In the genomic region with DNA sequence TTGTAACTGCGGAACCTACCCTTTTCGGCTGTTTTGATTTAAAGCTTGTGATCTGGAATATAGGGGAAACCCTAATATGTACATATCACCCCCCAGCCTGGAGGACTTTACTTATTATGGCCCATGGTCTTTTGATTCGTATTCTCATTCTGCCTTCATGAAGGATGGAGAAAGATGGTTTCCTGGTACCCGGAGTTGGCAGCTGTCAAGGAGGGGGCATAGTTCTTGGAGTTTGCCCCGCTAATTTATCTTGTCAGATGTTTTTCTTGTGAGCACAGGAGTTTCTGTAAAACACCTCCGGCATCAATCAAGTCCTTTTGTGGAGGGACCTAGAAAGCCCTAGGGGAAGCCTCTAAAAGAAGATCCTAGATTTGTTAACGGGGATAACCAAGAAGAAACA, we compare ENCODE assay signal across 8 mouse cellular contexts. TPM values are rescaled to one million over a fixed set of nuclear protein-coding genes. Genes with fewer than 3 reads are reported as not detected.
DNase-seq lines count a peak whose midpoint lies in the region; ATAC-seq and TF ChIP-seq lines count a peak whose summit lies in the region.

No protein-coding gene starts in this region.

- no peak for DNase-seq in heart, postnatal 36 days
- no peak for DNase-seq in layer of hippocampus, adult 11-12 months (ENCODE audit: low spot score)
- DNase-seq in adrenal gland, postnatal 14 days, result no peak
- DNase-seq in spleen, adult 12 weeks (ENCODE audit: low spot score), result no peak

- no peaks in the 10 kb centered on the region for H3K27me3 ChIP-seq in heart, embryonic 11.5 days (ENCODE audit: control insufficient read depth, insufficient read depth, low read length)
- H3K27me3 ChIP-seq in hindbrain, embryonic 16.5 days (replicated peaks; ENCODE audit: control insufficient read depth, insufficient read depth, low read length), result no peaks in the 10 kb centered on the region

- no peak for TF ChIP-seq CTCF in bone marrow macrophage, adult 2 months (IDR thresholded peaks at IDR 0.05; ENCODE audit: low read depth, low read length)

- H3K4me2 ChIP-seq in heart, embryonic 11.5 days, result peak overlapping the region; percentile 83
- peak overlapping the region; percentile 64 for H3K4me2 ChIP-seq in hindbrain, embryonic 16.5 days (ENCODE audit: low read length)

- H3K9ac ChIP-seq in heart, embryonic 11.5 days (ENCODE audit: low read depth, low read length), result peak overlapping the region; percentile 95
- H3K9ac ChIP-seq in hindbrain, embryonic 16.5 days (ENCODE audit: low read depth, low read length), result peak overlapping the region; percentile 87

- intact Hi-C loops in heart, postnatal 36 days (cut with DNase I), result no loop called here

- H3K36me3 ChIP-seq in heart, embryonic 11.5 days (ENCODE audit: control insufficient read depth, insufficient read depth, low read length), result peaks cover 6% of the 10 kb centered on the region; the same call in 1 of the 2 replicates
- no peaks in the 10 kb centered on the region for H3K36me3 ChIP-seq in hindbrain, embryonic 16.5 days (ENCODE audit: control insufficient read depth, insufficient read depth, low read length)

- no peaks in the 10 kb centered on the region for H3K9me3 ChIP-seq in heart, embryonic 11.5 days (replicated peaks; ENCODE audit: control insufficient read depth, low read length)
- H3K9me3 ChIP-seq in hindbrain, embryonic 16.5 days (ENCODE audit: control insufficient read depth, low read length), result no peaks in the 10 kb centered on the region

- ATAC-seq in heart, embryonic 11.5 days (replicated peaks; ENCODE audit: insufficient number of reproducible peaks, low FRiP score, low TSS enrichment), result no peak
- ATAC-seq in hindbrain, embryonic 16.5 days, result no peak; the same call in 1 of the 2 replicates
- peak; percentile 0; the same call in 1 of the 2 replicates for ATAC-seq in megakaryocyte progenitor cell, adult 5-6 weeks (replicated peaks; ENCODE audit: poor library complexity)

- 9% methylated on average over 7 of the region's 7 CpGs for WGBS in heart, embryonic 11.5 days (ENCODE audit: insufficient replicate concordance)
- under 1% methylated on average over 7 of the region's 7 CpGs for WGBS in hindbrain, embryonic 16.5 days

- no peak for TF ChIP-seq POLR2A in bone marrow macrophage, adult 2 months (IDR thresholded peaks at IDR 0.05; ENCODE audit: borderline replicate concordance, low read depth, low read length)

- H3K4me3 ChIP-seq in heart, embryonic 11.5 days (ENCODE audit: low read depth, low read length), result peak overlapping the region; percentile 67
- peak overlapping the region; percentile 68 for H3K4me3 ChIP-seq in bone marrow macrophage, adult 2 months (ENCODE audit: insufficient read depth, low read length)
- peak overlapping the region; percentile 87 for H3K4me3 ChIP-seq in hindbrain, embryonic 16.5 days (ENCODE audit: low read length)

- H3K27ac ChIP-seq in heart, embryonic 11.5 days (ENCODE audit: low read depth, low read length), result peak overlapping the region; percentile 91
- H3K27ac ChIP-seq in bone marrow macrophage, adult 2 months (ENCODE audit: insufficient read depth, low read depth, low read length), result peak overlapping the region; percentile 34; the same call in 1 of the 2 replicates
- peak overlapping the region; percentile 85; the same call in 1 of the 2 replicates for H3K27ac ChIP-seq in hindbrain, embryonic 16.5 days (ENCODE audit: low read depth, low read length)

- peaks cover 2% of the 10 kb centered on the region; the same call in 1 of the 2 replicates for H3K4me1 ChIP-seq in heart, embryonic 11.5 days (ENCODE audit: control insufficient read depth, insufficient read depth, low read length)
- H3K4me1 ChIP-seq in bone marrow macrophage, adult 2 months (ENCODE audit: control insufficient read depth, insufficient read depth, low read length), result peaks cover 5% of the 10 kb centered on the region
- H3K4me1 ChIP-seq in hindbrain, embryonic 16.5 days (ENCODE audit: control insufficient read depth, insufficient read depth, low read depth, low read length), result peaks cover 5% of the 10 kb centered on the region

RNA-seq across cellular contexts. Expression of gene Cep135, which starts 0.8 kb away (rescaled TPM):
- polyA plus RNA-seq in heart, embryonic 11.5 days (2014; fragmentation: Nextera tagmentation; extraction: Ambion mirVana), result 9.0 and 9.6 TPM in 2 replicates
- total RNA-seq in heart, postnatal 36 days (2021), result 1 to 10 TPM; 3.1 to 3.4 TPM
- polyA plus RNA-seq in bone marrow macrophage, adult 2 months (2012; ENCODE audit: insufficient read depth, insufficient read length, missing spikeins), result 8.7 and 9.2 TPM in 2 replicates
- 3.1 and 3.4 TPM in 2 replicates for polyA plus RNA-seq in hindbrain, embryonic 16.5 days (2015; fragmentation: Nextera tagmentation; extraction: Ambion mirVana)
- total RNA-seq in megakaryocyte progenitor cell, adult 5-6 weeks (2015), result 9.6 and 10.2 TPM in 2 replicates
- total RNA-seq in megakaryocyte progenitor cell, adult 5-6 weeks (2017), result 13.7 and 17.4 TPM in 2 replicates
- total RNA-seq in adrenal gland, postnatal 14 days (2021), result 6.4 and 6.6 TPM in 2 replicates

Comparison
In these comparisons a context has a peak if more than half of its experiments do, and no peak if none do; other contexts are left out.
1. H3K27ac ChIP-seq: peak in every context shown above with its lines; median percentile 91 in heart, embryonic 11.5 days; 85 in hindbrain, embryonic 16.5 days; 34 in bone marrow macrophage, adult 2 months.